Mouse (Mus musculus) cerebellum, postnatal 25 days (tissue): ENCODE measurements around the gene Cntn4.

Experiments used
- DNase-seq, 2 experiments: peaks; one replicate each; pipeline ENCODE4 v3.0.0; 2021; ENCODE audit warnings: mixed read lengths in 2 of 2

Gene Cntn4

DNA sequence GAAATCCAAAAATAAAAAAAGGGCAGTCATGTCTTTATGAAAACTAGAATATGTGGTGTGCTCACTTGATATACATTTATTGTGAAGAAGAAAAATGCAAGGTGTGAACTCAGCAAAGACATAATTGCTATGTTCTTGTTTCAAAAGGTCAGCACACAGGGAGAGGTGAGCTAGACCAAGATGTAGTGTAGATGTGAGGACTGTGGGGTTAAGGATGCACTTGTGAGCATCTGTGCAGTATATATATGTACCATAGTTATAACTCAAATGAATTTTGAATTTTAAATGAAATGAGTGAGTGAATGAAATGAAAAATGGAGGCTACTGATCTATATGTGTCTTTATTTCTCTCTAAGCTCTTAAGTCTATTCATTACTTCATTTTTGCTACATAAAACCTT, 401.2 kb downstream of the Cntn4 start:
- DNase-seq = no peak

DNA sequence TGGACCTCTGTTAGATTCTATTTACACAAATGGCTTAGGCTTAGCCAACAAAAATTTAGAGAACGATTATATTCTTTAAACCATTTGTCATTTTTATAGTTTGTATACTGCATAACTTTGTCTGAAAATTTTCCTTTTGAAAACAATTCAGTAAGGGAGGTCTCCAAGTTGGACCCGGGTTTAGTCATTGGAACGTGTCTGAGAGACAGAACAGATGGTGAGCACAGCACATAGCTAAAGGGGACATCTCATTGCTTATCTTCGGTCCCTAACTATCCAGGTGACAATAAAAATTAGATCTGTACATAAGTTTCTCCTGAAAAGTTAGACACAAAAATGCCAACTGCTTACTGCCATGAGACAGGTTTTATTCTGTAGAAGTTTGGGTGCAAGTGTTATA, 420.4 kb downstream of the Cntn4 start:
- DNase-seq = no peak

DNA sequence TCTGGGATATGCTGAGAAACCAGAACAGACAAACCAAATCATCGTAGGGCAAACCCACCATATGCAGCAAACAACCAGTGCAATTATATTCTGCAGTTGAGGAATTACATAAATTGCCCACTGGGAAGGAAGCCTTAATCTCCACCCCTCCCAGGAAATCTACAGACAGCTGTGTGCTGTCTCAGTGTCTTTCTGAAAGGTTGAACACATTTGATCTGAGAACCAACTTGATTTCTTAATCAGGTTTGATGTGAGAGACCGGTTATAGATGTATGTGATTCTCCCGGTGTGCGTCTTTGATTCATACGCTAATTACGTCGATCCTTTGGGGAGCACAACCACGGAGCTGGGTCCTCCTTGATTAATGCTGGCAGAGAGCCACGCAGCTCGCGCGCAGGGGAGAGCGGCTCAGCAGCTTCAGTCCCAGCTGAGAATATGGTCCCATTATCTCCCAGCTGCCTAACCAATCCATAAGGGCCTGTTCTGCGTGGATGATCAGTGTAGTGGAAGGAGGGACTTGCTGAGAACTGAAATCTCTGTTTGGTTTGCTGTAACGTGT, 441.1 kb downstream of the Cntn4 start:
- DNase-seq = peak; percentile 57 to 63

DNA sequence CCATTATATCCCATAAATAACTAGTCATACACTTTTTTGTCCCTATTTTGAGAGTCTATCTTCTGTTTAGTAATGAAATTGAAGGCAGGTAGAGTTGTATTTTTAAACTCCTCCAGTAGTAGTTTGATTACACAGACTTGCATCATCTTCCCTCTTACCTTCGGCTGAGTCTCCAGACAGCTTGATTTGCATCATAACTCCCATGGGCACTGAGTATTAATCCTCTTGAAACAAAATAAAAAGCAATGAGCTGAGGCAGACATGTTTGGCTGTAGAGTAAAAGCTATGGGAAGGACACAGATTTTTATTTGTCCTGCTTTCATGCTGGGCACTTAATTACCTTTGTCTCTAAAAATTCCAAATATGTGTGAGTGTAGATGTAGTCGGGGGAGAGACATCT, 476.1 kb downstream of the Cntn4 start:
- DNase-seq = no peak

DNA sequence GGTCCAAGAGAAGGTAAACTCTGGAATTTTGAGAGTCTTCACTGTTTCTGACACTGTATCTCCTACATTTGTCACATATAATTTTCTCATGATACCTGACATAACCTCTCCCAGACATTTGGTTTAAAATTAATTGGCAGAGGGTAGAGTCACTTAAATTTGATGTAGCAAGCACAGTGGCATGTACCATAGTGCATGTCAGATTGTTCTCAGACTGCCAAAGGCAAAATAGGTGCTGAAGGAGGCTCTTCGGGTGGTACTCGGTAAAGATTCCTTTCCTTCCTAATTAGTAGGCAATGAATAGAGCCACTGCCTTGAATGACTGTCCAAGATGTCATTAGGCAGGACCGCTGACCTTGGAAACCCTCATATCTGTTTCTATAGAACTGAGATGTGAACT, 477.9 kb downstream of the Cntn4 start:
- no peak for DNase-seq

DNA sequence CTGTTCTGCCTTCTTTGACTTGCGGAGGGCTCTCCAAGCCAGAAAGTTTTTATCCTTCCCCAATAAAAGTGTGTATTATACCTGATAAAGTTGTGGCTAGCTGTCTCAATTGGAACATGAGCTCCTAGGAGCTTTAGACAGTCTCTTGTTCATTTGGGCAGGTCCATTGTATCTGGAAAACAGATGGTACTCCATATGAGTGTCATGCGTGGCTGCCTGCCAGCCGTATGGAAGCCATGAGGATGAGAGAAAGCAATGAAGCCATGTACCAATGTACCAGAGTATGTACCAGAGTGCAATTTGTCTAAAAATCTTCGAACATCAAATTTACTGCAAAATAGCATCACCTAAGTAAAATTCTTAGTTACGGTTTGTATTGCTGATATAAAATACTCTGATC, 500.1 kb downstream of the Cntn4 start:
- peak; percentile 78 to 87 for DNase-seq

DNA sequence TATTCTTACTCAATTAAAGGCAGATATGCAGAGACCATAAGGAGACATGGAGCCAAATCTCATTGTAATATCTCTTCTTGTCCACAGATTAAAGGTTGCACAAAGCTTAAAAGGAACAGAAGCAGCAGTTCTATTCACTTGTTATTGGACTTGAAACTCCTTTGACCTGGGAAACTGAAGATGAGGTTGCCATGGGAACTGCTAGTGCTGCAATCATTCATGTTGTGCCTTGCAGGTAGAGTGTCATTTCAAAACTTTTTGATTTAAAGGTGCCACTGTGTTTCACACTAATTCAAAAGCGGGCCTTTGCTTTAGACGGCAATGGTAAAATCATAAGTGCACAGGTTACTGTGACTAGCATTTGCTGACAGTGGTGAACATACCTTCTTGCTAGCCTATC, 504.1 kb downstream of the Cntn4 start:
- no peak for DNase-seq

DNA sequence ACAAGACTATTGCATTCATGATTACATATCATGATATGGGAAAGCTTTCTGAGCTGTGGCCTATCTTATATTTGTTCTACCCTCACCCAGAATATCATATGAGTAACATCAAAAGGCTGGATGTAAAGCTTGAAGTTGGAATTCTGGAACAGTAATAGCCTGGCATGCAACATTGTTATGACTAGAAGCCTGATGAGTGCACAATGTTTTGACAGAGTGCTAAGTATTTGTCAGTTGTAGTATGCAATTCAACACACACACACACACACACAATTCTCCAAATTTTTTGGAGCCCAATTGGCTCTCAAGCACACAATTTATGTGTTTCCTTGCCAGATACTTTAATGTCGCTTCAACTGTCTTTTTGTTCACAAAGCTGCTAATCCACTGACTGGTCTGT, 523.5 kb downstream of the Cntn4 start:
- no peak for DNase-seq

DNA sequence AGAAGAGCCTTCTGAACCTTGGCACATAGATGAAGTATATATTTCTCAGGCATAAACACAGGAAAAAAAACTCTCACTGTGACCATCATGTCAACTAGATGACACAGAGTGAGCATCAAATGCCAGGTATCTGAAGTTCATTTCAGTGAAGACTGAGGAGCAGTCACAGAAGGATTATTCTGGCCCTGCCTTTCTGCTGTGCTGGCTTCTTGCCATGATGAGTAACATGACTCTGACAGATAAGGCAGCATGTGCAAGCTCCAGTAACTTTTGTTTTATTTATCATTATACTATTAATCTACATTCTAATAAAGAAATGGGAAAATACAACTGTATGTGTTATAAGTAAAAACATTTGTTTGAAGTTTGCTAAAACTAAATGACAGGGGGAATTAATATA, 529.9 kb downstream of the Cntn4 start:
- peak in 1 of 2 experiments; percentile 48 for DNase-seq

DNA sequence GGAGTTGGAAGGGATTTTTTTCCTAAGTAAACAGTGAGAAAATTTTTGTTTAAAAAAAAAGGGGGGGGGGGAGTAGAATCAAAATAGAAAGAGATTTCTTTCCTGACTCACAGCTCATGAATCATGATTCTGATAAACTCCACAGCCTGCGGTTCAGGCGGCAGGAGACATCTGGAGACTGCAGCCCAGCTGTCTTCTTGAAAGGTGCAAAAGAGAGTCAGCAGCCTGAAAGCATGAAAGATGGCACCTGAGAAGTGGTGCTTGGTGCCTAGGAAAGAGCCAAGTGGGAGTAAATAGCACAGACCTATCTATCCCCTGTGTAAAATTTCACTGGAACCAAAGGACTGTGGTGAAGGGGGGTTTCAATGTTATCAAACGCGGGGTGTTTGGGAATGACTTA, 535.6 kb downstream of the Cntn4 start:
- DNase-seq = no peak

DNA sequence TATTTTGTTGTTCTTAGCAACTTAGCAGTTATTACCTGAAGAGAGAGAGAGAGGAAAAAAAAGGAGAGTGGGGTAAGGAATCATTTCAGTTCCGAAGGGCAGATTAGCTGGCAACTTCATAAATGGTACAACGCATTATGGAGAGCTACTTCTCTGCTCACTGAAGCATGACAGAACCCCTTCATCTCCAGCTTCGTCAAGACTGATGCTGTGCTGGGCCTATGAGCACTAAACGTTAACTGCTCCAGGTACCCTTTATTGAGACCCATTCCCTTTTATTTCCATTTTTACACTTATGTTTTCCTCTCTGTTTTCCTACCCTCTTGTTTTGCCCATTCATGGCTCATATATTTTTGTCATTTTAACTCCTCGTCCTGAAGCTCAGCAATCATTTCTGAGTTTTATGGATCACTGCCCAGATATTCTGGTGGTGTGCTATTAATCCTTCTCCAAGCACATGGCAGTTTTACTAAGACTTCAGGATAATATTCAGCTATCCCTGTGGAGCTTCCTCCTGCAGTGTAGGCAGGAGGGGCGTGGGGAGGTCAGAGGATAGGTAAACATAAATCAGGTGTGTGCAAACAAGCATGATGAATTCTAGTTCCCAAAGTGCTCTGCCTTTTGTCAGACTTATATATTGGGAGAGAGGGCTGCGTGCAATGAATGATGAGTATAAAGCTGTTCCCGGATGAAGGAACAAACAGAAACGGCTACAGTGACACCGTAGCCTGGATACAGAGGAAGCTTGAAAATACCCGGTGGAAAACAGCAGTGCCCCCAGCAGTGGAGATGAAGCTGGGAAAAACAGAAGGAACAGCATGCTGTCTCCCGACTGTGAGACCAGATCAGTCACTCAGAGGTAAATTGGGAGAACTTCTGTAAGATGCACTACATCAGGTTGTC, 559.8 kb downstream of the Cntn4 start:
- DNase-seq = no peak

DNA sequence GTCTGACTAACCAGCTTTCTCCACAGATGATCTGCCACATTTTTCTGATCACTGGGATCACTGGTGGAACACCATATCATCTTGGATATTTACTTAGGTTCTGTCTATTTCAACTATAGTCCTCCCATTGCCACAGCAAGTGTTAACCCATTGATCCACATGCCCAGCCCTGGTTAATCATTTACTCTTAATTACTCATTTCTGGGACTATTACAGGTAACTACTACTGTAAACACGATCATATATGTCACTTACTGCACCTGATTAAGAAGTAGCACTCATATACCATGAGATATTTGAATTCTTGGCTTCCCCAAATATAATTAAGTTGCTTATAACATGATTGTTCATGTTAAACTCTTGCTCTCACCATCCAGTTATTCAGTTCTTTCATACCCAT, 564.1 kb downstream of the Cntn4 start:
- DNase-seq = no peak

DNA sequence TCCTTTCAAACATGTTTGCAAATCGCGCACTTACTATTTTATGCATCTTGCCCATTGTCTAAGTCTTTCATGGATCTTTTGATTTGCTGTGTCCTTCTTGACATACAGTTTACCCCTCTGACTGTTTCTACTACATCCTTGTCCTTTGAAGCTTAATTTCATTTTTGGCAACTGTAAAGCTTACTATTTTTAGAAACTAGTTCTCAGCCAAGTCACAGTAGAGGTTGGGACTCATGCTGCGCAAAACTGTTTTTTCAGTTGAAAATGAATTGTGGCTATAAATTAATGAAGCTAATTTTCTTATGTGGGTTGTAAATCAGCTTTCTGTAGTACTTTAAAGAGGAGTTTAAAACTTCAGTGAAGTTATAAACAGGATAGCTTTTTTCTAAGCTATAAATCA, 585.9 kb downstream of the Cntn4 start:
- peak; percentile 56 to 69 for DNase-seq

DNA sequence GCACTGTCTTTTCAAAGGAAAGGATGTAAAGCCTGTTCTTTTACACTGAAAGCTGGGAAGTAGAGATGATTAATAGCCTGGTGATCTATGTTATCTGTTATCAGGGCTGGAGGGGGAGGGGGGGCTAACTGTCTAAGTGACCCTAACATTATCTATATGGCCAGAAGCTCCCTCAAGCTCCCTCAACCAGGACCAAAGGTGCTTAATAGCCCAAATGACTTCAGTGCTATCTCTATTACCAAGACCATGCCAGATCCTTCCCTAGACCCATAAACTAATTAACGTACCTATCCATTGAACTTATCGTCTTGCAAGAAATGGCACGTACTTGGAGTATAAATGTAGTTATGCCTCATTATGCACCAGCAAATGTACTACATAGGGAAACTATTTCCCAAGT, 588.0 kb downstream of the Cntn4 start:
- no peak for DNase-seq

DNA sequence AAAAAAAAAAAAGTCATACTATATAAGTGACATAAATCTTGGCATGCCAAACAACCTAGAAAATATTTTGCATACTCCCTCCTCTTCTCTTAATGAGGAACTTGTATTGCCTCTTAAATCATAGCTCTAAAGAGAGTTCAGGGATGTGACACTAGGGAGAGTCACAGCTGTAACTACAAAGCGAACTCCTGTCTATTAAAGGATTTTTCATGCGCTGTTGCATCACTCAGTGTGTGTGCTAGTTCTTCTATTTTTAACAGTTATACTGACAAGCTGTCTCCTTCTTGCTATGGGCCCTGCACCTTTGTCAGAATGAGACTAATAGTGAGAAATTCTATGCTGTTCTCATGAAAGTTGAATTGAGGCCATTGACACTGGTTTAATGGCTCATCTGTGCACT, 588.8 kb downstream of the Cntn4 start:
- DNase-seq = no peak

DNA sequence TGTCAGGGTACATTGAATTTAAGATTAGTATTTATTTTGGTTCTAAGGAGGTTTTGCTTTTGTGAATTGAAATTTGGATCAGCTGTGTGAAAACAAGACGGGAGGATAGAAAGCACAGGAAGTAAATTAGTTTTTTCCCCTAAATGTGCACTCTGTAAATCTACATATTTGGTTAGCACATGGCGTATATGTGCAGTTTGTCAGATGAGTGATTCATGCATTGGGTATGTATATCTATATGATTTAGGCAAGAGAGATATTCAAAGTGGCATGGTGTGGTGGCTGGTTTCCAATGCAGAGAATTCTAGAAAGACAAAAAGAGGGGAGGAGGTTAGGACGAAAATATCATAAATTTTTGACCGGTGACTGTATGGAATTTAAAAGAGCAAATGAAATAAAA, 591.3 kb downstream of the Cntn4 start:
- DNase-seq = no peak

DNA sequence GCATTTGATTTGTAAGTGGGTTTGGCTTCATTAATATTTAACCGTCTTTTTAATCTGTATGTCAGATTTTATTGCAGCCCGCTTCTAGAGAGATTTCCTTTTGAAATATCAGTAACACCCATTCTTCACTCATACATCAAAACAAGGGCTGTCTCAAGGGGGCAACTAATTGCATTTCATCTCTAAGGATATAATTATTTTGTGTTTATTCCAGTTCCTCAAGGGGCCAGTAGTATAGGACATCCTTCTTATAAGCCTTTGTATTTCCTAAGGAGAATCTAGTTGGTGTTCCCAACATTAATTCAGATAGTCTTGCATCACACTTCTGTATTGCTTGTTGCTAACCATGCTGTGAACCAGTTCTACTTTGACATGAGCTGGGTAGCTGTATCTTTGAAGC, 599.7 kb downstream of the Cntn4 start:
- DNase-seq = no peak

DNA sequence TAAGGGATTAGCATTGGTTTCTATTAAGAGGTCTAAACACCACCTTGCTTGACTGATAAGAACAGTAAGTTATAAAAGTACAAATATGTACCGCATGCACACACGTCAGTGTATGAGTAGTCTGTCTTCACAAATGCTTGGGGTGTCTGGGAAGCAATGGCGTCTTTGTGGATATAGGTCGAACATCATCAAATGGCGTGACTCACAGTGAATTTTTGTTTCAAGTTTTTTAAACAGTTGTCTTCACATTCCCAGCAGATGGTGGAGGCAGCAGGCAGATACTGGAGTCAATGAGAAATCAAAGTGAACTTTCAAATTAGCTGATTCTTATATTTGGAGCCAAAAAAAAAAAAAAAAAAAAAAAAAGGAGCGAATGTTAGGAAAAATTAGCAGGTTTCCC, 604.2 kb downstream of the Cntn4 start:
- DNase-seq = no peak

DNA sequence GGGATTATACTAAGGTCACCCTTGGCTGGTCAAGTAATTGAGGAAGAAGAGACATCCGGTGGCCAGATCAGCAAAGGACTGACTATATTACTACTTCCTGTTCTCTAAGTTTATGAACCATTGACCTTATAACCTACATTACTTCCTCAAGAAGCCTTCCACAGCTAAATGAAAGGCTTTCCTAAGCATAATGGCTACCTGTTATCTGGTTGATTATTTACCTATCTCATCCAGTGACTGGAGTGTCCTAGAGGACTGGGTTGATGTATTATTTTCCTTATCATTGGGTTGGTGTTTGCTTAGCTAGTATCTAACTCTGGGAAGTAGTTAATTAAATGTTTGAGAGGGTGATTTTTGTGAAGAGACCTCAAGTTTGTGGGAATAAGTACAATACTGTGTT, 606.4 kb downstream of the Cntn4 start:
- DNase-seq = no peak

DNA sequence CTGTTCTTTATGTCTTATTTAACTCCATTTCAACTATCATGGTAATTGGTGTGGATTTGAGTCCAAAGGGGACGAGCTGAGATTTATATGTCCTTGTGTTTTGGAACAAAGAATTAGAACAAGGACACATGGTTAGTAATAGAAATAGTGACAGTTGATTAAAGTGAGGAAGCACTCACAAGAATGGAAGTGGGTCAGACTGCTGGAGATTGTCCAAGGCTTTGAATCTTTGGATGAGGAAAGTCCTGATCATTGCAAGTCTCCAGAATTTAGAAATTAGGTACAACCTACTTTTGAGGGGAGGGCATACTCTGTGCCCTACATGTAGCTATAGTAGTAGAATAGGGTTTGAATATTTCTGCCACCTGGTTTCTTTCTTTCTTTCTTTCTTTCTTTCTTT, 622.0 kb downstream of the Cntn4 start:
- peak in 1 of 2 experiments; percentile 15 for DNase-seq

DNA sequence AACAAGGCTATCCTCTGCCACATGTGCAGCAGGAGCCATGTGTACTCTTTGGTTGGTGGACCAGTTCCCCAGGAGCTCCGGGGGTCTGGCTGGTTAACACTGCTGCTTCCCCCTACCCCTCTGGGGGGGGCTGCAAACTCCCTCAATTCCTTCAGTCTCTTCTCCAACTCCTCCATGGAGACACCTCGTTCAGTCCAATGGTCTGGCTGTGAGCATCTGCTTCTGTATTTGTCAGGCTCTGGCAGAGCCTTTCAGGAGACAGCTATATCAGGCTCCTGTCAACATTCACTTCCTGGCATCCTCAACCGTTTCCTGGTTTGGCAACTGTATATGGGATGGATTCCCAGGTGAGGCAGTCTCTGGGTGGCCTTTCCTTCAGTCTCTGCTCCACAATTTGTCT, 622.7 kb downstream of the Cntn4 start:
- DNase-seq = peak; percentile 74 to 75

DNA sequence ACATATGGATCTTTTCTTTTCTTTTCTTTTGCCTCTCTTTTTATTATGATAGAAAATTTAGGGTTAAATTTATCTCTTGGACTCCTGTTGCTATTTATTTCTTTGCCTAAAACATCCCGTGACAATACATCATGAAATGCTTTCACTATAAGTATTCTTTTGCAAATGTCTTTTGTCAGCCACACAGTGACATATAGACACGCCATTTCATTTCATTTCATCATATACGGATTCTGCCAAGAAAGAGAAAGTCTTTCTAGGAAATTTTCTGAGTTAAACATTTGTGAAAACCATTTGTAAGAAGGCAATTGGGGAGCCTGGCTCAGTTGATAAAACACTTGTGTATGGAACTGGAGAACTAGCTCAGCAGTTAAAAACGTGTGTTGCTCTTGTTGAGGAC, 625.0 kb downstream of the Cntn4 start:
- no peak for DNase-seq

DNA sequence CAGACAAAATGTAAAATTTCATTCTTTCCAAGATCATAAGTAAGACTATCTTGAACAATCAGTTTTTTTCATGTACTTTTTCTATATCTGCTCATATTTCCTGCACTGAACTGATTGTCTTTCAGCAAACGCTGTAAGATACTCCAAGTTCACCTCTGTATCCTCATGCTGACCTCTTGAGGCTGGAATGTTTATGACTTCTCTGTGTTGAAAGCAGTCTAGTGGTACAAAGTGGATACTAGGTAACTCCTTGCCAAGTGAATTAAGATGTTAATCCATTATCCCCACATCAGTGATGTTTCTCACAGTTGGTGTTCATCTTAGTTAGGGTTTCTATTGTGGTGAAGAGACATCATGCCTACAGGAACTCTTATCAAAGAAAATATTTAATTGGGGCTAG, 651.5 kb downstream of the Cntn4 start:
- DNase-seq = no peak

DNA sequence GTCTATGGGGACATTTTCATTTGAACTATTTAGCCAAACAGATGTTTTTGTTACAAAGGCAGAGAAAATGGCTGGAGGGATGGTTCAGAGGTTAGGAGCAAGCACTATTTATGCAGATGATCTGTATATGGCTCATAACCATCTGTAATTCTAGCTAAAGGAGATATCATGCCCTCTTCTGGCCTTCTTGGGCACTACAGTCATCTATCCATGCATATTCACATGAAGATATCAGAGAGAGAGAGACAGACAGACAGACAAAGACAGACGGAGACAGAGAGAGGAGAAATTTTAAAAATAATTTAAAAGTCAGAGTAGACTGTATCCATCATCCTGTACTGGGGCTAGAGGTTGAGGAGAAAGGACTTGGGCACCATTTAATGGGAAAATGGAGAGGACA, 652.2 kb downstream of the Cntn4 start:
- peak in 1 of 2 experiments; percentile 25 for DNase-seq

DNA sequence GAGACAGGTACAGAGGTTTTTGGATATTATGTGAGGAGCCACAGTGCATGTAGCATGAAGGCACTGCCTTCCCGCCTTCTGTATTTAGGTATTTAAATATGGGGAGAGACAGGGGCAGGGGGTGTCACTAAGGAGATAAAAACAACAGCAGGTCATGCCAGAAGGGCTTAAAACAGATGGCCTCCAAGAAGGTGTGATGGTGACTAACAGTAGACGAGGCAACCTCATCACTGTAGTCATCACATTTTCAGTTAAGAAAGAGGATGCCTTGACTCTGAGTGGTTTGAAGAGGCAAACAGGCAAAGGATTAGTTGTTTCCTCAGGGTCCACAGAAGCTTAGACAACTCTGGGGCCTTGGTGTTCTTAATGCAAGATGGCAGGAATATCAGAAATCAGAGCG, 655.0 kb downstream of the Cntn4 start:
- DNase-seq = no peak
